Mouse (Mus musculus) forebrain, embryonic 13.5 days (tissue): ENCODE results near the gene Pitpnm2. TPM values are rescaled to one million over a fixed set of nuclear protein-coding genes. Genes with fewer than 3 reads are reported as not detected.

Experiments used
- ATAC-seq: fragments of 200-750 bp; cut with Nextera tagmentation; 2 replicates; pipeline ENCODE4 v1.8.0; 2017
- H3K27ac ChIP-seq: fragments of 300-500 bp; sonication (generic); 2 replicates; pipeline ENCODE4 v1.5.1; 2015; ENCODE audit warnings: inconsistent platforms, mild to moderate bottlenecking, moderate library complexity
- H3K27me3 ChIP-seq: fragments of 300-500 bp; sonication (generic); 2 replicates; pipeline ENCODE4 v1.6.1; 2015; ENCODE audit warnings: mild to moderate bottlenecking, inconsistent platforms
- H3K36me3 ChIP-seq: fragments of 300-500 bp; sonication (generic); 2 replicates; pipeline ENCODE4 v1.6.1; 2015; ENCODE audit warnings: mild to moderate bottlenecking, inconsistent platforms; ENCODE audit not compliant: poor library complexity, severe bottlenecking
- H3K4me1 ChIP-seq: fragments of 300-500 bp; sonication (generic); 2 replicates; pipeline ENCODE4 v1.6.1; 2015; ENCODE audit warnings: inconsistent platforms
- H3K4me2 ChIP-seq: fragments of 300-500 bp; sonication (generic); 2 replicates; pipeline ENCODE4 v1.6.1; 2015; ENCODE audit warnings: inconsistent platforms, mild to moderate bottlenecking, moderate library complexity
- H3K4me3 ChIP-seq: fragments of 300-500 bp; sonication (generic); 2 replicates; pipeline ENCODE4 v1.5.1; 2015; ENCODE audit warnings: mild to moderate bottlenecking, inconsistent platforms
- H3K9ac ChIP-seq: fragments of 300-500 bp; sonication (generic); 2 replicates; pipeline ENCODE4 v1.6.1; 2015; ENCODE audit warnings: mild to moderate bottlenecking, inconsistent platforms
- H3K9me3 ChIP-seq: fragments of 300-500 bp; sonication (generic); replicated peaks from 2 replicates; pipeline ENCODE4 v1.6.1; 2016; ENCODE audit warnings: inconsistent platforms
- WGBS: fragments of 180-500 bp; shearing (Covaris S2); methylation state at CpG from one replicate; pipeline ENCODE4 v1.1.7; 2015; 5-methylcytosine and 5-hydroxymethylcytosine counted together
- polyA plus RNA-seq: library from polyadenylated mRNA; unstranded; fragments of >200 nt; fragmentation: Nextera tagmentation; extraction: Ambion mirVana; gene quantifications from 2 replicates; pipeline ENCODE4 v1.2.1, GENCODE M21; 2015

The Pitpnm2 gene
- polyA plus RNA-seq, 1 experiment from 2014 or later: 5.4 TPM

DNA sequence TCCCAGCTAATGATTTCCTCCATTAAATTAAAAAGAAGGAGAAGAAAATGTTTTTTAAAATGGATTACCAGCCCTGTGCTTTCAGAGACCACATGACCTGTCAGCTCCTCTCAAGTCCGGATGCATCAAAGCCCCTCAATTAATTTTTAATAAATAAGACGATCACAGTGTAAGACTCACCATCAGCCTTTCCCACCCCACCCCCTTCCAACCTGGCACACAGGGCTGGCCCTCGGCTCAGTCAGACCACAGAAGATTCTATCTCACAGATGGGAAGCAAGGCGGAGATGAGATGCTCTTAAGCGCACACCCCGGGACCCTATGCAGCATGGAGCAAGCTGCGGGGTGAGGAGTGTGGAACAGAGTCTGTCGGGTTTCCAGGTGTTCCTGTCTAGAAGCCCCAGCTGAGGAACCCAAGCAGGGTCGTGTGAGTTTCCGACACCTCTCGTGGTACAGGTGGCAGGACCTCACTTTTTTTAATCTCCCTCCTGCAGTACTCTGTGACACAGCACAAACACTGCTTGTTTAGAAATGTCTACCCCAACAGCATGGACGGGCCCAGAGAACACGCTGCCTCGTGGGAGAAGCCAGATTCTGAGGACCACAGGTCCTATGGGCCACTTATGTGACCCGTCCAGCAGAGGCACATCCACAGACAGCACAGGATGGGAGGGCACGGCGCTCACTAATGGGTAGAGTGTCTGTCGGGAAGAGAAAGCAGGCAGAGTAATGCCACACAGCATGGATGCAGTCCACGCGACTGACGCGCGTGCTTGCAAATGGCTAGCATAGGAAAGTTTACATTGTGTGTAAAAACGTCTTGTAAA lies 56.1 kb downstream of the Pitpnm2 start:
- peak; percentile 59; the same call in 1 of the 2 replicates for ATAC-seq
- 52% methylated on average over 24 of the region's 24 CpGs for WGBS
- H3K27me3 ChIP-seq: no peaks in the 10 kb centered on the region
- peak overlapping the region; percentile 39 for H3K4me2 ChIP-seq
- peak overlapping the region; percentile 50; the same call in 1 of the 2 replicates for H3K9ac ChIP-seq
- no peak overlapping the region for H3K4me3 ChIP-seq
- peaks cover 30% of the 10 kb centered on the region for H3K4me1 ChIP-seq
- H3K36me3 ChIP-seq: no peaks in the 10 kb centered on the region
- H3K9me3 ChIP-seq: no peaks in the 10 kb centered on the region
- peak overlapping the region; percentile 2; the same call in 1 of the 2 replicates for H3K27ac ChIP-seq

- no peaks in the 10 kb centered on the region for H3K9me3 ChIP-seq
- H3K4me2 ChIP-seq: peak overlapping the region; percentile 39
- no peak overlapping the region for H3K4me3 ChIP-seq
- peak; percentile 43; the same call in 1 of the 2 replicates for ATAC-seq
- no peaks in the 10 kb centered on the region for H3K36me3 ChIP-seq
- H3K27ac ChIP-seq: peak overlapping the region; percentile 2
- no peaks in the 10 kb centered on the region for H3K27me3 ChIP-seq
- peaks cover 34% of the 10 kb centered on the region for H3K4me1 ChIP-seq
- 25% methylated on average over 10 of the region's 10 CpGs for WGBS
- H3K9ac ChIP-seq: peak overlapping the region; percentile 50
These were observed 56.8 kb downstream of the Pitpnm2 start for GRCm38 (mm10) chr5:124192726-124193285.

GRCm38 (mm10) chr5:124192251-124192710 lies 57.3 kb downstream of the Pitpnm2 start:
- Histone ChIP-seq H3K9me3 (no peaks in the 10 kb centered on the region), H3K9ac (peak overlapping the region; percentile 50; the same call in 1 of the 2 replicates), H3K36me3 (no peaks in the 10 kb centered on the region), H3K27ac (no peak overlapping the region), H3K27me3 (no peaks in the 10 kb centered on the region), H3K4me1 (peaks cover 39% of the 10 kb centered on the region), H3K4me3 (no peak overlapping the region), H3K4me2 (no peak overlapping the region)
- WGBS: 83% methylated on average over 7 of the region's 7 CpGs
- no peak for ATAC-seq

- Histone ChIP-seq H3K9me3 (no peaks in the 10 kb centered on the region), H3K4me1 (peaks cover 59% of the 10 kb centered on the region), H3K4me3 (no peak overlapping the region), H3K27ac (no peak overlapping the region), H3K9ac (no peak overlapping the region), H3K36me3 (no peaks in the 10 kb centered on the region), H3K27me3 (no peaks in the 10 kb centered on the region), H3K4me2 (no peak overlapping the region)
- ATAC-seq: no peak
- 90% methylated on average over 10 of the region's 10 CpGs for WGBS
These were observed 59.3 kb downstream of the Pitpnm2 start for GRCm38 (mm10) chr5:124190146-124190870.

GRCm38 (mm10) chr5:124189572-124189981 lies 60.0 kb downstream of the Pitpnm2 start:
- no peak for ATAC-seq
- peaks cover 63% of the 10 kb centered on the region for H3K4me1 ChIP-seq
- no peak overlapping the region for H3K9ac ChIP-seq
- no peaks in the 10 kb centered on the region for H3K27me3 ChIP-seq
- WGBS: 92% methylated on average over 4 of the region's 4 CpGs
- no peak overlapping the region for H3K4me3 ChIP-seq
- no peak overlapping the region for H3K4me2 ChIP-seq
- H3K36me3 ChIP-seq: no peaks in the 10 kb centered on the region
- H3K27ac ChIP-seq: no peak overlapping the region
- no peaks in the 10 kb centered on the region for H3K9me3 ChIP-seq

DNA sequence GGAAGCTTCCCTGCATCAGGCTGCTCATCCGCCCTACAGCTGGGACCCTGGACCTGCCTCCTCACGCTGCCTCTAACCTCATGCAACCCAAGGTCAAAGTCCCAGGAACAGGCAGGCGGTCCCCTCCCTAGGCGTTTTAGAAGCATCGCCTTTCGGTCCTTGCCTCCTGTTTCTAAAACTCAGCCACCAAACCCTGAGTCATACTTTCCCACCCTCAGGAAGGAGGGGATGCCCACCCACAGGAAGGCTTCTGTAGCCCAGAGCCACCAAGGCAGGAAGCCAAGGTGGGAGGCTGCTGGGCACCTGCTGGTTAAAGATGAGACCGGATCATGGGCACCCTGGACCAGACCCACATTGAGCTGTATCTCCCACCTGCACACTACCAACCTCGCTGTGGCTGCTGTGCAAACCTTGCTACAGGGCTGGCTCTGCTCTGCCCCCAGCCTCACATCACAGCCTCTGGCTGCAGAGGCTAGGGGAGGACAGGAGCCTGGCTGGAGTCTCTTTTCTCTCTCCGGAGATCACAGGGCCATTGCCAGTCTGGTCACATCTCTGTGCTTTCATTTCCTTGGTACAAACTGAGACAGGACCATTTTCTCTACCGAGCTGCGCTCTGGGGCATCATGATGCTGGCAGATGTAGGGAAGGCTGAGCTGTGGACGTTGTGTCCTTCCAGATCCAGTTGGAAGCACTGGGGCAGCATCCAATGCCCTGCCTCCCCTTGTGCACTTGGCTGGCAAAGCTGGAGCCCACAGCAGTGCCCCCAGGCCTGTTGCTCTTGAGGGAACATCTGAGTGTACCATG lies 61.9 kb downstream of the Pitpnm2 start:
- no peaks in the 10 kb centered on the region for H3K36me3 ChIP-seq
- H3K4me1 ChIP-seq: peaks cover 63% of the 10 kb centered on the region
- no peaks in the 10 kb centered on the region for H3K27me3 ChIP-seq
- peak overlapping the region; percentile 92 for H3K27ac ChIP-seq
- H3K9ac ChIP-seq: peak overlapping the region; percentile 65
- peak overlapping the region; percentile 40; the same call in 1 of the 2 replicates for H3K4me3 ChIP-seq
- H3K4me2 ChIP-seq: peak overlapping the region; percentile 70
- no peak; the same call in 1 of the 2 replicates for ATAC-seq
- H3K9me3 ChIP-seq: no peaks in the 10 kb centered on the region
- 42% methylated on average over 12 of the region's 12 CpGs for WGBS

DNA sequence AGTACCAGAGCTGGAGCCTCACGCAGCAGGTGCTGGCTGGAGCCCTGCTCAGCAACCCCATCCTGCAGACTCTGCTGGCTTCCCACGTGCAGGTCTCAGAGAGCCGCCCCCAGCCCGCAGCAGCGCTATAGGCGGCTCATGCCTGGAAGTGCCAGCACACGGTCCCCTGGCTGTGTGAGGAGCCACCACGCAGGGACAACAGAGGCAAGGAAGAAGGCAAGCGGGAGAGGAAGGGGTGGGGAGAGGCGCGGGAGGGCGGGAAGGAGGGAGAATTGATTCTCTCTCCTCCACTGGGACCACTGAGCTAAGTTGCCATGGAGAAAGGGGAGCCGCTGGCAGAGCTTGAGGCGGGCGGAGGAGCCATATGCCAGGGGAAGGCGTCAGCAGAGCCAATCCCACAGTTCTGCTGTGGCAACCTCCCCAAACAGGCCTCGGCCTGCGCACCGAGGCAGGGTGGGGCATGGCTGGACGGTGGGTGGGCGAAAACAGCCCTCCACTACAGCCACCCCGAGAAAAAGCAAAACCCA lies 62.5 kb downstream of the Pitpnm2 start:
- H3K4me2 ChIP-seq: peak overlapping the region; percentile 70
- no peaks in the 10 kb centered on the region for H3K36me3 ChIP-seq
- WGBS: 4% methylated on average over 22 of the region's 22 CpGs
- H3K27ac ChIP-seq: peak overlapping the region; percentile 92
- H3K9ac ChIP-seq: peak overlapping the region; percentile 65
- H3K27me3 ChIP-seq: no peaks in the 10 kb centered on the region
- H3K4me3 ChIP-seq: peak overlapping the region; percentile 40
- H3K9me3 ChIP-seq: no peaks in the 10 kb centered on the region
- peaks cover 63% of the 10 kb centered on the region for H3K4me1 ChIP-seq
- peak; percentile 75 for ATAC-seq

DNA sequence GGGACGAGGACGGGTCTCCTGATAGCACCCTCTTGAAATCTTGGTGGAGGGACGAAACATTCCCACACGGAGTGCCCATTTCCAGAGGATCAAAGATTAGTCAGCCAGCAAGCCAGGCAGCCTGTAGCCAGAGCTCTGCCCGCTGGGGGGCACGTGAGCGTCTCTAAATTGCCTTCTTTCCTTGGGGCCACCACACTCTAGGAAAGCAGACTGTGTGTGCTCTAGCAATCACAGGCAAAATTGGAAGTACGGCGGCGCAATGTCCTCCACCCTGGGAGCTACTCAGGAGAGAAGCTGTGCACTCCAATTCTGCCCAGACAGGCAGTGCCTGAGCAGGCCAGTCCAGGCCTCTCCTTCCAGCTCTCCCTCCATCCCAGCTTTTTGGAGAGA lies 63.1 kb downstream of the Pitpnm2 start:
- peak; percentile 20; the same call in 1 of the 2 replicates for ATAC-seq
- H3K27ac ChIP-seq: peak overlapping the region; percentile 92
- peak overlapping the region; percentile 40 for H3K4me3 ChIP-seq
- WGBS: 37% methylated on average over 10 of the region's 10 CpGs
- no peaks in the 10 kb centered on the region for H3K9me3 ChIP-seq
- no peaks in the 10 kb centered on the region for H3K36me3 ChIP-seq
- H3K27me3 ChIP-seq: no peaks in the 10 kb centered on the region
- peaks cover 64% of the 10 kb centered on the region for H3K4me1 ChIP-seq
- H3K9ac ChIP-seq: peak overlapping the region; percentile 65
- peak overlapping the region; percentile 70 for H3K4me2 ChIP-seq

GRCm38 (mm10) chr5:124185706-124186464 lies 63.7 kb downstream of the Pitpnm2 start:
- peak overlapping the region; percentile 65 for H3K9ac ChIP-seq
- peak overlapping the region; percentile 92 for H3K27ac ChIP-seq
- no peaks in the 10 kb centered on the region for H3K9me3 ChIP-seq
- no peak for ATAC-seq
- 40% methylated on average over 15 of the region's 15 CpGs for WGBS
- H3K4me2 ChIP-seq: peak overlapping the region; percentile 70
- H3K4me1 ChIP-seq: peaks cover 65% of the 10 kb centered on the region
- H3K36me3 ChIP-seq: no peaks in the 10 kb centered on the region
- H3K4me3 ChIP-seq: peak overlapping the region; percentile 40
- H3K27me3 ChIP-seq: no peaks in the 10 kb centered on the region

DNA sequence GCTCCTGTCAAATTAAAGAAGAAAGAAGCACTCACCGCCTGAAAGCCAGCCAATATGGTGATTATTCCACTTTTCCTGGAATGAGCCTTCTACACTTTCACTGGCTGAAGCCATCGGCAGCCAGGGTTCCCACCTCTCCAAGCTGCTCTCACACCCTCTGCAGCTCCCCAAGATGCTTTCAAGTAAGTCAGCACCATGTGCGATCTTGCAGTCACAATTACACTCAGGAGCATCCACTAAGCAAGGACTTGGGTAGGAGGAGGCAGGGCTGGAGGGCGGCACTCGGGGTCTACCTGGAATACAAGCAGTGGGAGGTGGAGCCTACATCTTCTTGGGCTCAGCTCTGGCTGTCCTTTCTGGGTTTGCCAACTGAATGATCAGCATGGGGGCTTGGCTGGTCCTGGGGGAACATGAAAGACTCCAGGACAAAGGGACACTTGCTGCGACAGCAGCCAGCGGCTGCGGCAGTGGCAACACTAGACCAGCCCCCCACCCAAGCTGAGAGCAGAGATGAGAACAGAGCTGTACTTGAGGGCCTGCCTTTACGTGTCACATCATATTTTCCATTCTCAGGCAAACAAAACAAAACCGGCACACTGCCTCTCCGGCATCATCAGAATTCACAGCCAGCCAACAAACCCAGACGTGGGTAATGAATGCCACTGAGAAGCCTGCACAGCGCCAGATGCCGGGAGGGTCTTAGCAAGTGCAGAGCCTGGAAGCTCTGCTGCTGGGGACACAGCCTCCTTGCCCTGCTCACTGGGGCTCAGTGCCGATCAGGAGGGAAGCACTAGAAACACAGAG lies 64.5 kb downstream of the Pitpnm2 start:
- Histone ChIP-seq H3K4me3 (peak overlapping the region; percentile 40), H3K27me3 (no peaks in the 10 kb centered on the region), H3K4me1 (peaks cover 70% of the 10 kb centered on the region), H3K9ac (peak overlapping the region; percentile 65), H3K9me3 (no peaks in the 10 kb centered on the region), H3K36me3 (no peaks in the 10 kb centered on the region), H3K27ac (peak overlapping the region; percentile 92), H3K4me2 (peak overlapping the region; percentile 70)
- peak; percentile 59; the same call in 1 of the 2 replicates for ATAC-seq
- WGBS: 4% methylated on average over 15 of the region's 15 CpGs
